Mouse (Mus musculus): ENCODE results near the gene Rngtt.

- no peak for TF ChIP-seq CTCF (IDR thresholded peaks at IDR 0.05; ENCODE audit: insufficient read depth, low read depth, low read length)
- TF ChIP-seq POLR2A (IDR thresholded peaks at IDR 0.05; ENCODE audit: insufficient read depth, low read depth, low read length), result no peak
These were observed 175.9 kb downstream of the Rngtt start for GRCm38 (mm10) chr4:33486050-33486449.

Measured in olfactory bulb, adult 2 months (tissue).